Mouse (Mus musculus): ENCODE measurements around the gene Tfcp2. TPM values are rescaled to one million over a fixed set of nuclear protein-coding genes. Genes with fewer than 3 reads are reported as not detected.

The Tfcp2 gene
- polyA plus RNA-seq (2015; fragmentation: Nextera tagmentation; extraction: Ambion mirVana), result 22.3 and 23.0 TPM in 2 replicates

GRCm38 (mm10) chr15:100551326-100552307 lies at the start of gene Tfcp2:
Gene Tfcp2, minus strand, starts transcription at chr15:100552008.
- H3K4me2 ChIP-seq (ENCODE audit: low read depth, low read length), result peak within 1 kb of the TSS; percentile 82
- no peaks in the 10 kb centered on the region for H3K9me3 ChIP-seq (ENCODE audit: control insufficient read depth, low read length)
- WGBS, result under 1% methylated on average over 84 of the region's 84 CpGs
- peak within 1 kb of the TSS; percentile 92 for H3K4me3 ChIP-seq (ENCODE audit: low read length)
- H3K9ac ChIP-seq (ENCODE audit: low read length), result peak within 1 kb of the TSS; percentile 94
- H3K27me3 ChIP-seq (ENCODE audit: control insufficient read depth, insufficient read depth, low read depth, low read length), result no peaks in the 10 kb centered on the region
- peaks cover 11% of the 10 kb centered on the region for H3K36me3 ChIP-seq (ENCODE audit: control insufficient read depth, insufficient read depth, low read length)
- H3K4me1 ChIP-seq (replicated peaks; ENCODE audit: control insufficient read depth, insufficient read depth, low read length), result peaks cover 5% of the 10 kb centered on the region
- peak; percentile 100 for ATAC-seq (ENCODE audit: low read depth)
- H3K27ac ChIP-seq (ENCODE audit: low read length), result peak within 1 kb of the TSS; percentile 96

GRCm38 (mm10) chr15:100600696-100601272 lies 49.0 kb upstream of the Tfcp2 start:
- WGBS, result 17% methylated on average over 21 of the region's 21 CpGs
- Histone ChIP-seq H3K4me1 (replicated peaks; ENCODE audit: control insufficient read depth, insufficient read depth, low read length) (peaks cover 10% of the 10 kb centered on the region), H3K27ac (ENCODE audit: low read length) (no peak overlapping the region), H3K9ac (ENCODE audit: low read length) (no peak overlapping the region; the same call in 1 of the 2 replicates), H3K27me3 (ENCODE audit: control insufficient read depth, insufficient read depth, low read depth, low read length) (peaks cover 19% of the 10 kb centered on the region), H3K4me3 (ENCODE audit: low read length) (peak overlapping the region; percentile 78; the same call in 1 of the 2 replicates), H3K36me3 (ENCODE audit: control insufficient read depth, insufficient read depth, low read length) (no peaks in the 10 kb centered on the region), H3K4me2 (ENCODE audit: low read depth, low read length) (peak overlapping the region; percentile 98), H3K9me3 (ENCODE audit: control insufficient read depth, low read length) (no peaks in the 10 kb centered on the region)
- no peak for ATAC-seq (ENCODE audit: low read depth)

DNA sequence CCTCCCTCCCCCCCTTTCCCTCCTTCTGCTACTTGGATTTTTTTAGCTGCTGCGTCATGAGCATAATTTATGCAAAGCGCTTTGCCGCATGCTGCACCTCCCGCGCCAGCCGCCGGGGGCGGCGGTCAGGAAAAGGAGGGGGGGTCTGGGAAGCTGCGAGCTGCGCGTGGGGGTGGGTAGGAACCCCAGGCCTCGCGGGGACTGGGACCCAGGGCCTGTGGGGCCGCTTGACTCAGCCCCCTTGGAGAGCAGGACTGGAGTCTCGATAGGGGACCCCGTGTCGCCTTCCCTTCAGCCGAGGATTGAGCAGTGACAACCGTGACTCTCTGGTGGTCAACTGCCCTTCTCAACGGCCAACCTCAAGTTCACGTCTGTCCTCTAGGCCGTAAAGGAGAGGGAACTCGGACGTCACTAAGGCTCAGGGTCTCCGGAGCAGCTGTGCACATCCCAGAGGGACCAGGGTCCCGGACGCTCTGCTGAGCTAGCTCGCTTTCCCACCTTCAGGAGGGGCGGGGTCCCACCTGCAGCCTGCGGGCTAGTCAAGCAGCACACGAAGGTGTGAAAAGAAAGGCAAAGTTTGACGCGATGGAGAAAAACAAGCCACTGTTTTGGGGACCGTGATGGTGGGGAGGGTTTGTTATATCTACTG lies 48.4 kb upstream of the Tfcp2 start:
- Histone ChIP-seq H3K27me3 (ENCODE audit: control insufficient read depth, insufficient read depth, low read depth, low read length) (peaks cover 15% of the 10 kb centered on the region), H3K36me3 (ENCODE audit: control insufficient read depth, insufficient read depth, low read length) (no peaks in the 10 kb centered on the region), H3K4me2 (ENCODE audit: low read depth, low read length) (peak overlapping the region; percentile 98), H3K4me1 (replicated peaks; ENCODE audit: control insufficient read depth, insufficient read depth, low read length) (peaks cover 10% of the 10 kb centered on the region), H3K27ac (ENCODE audit: low read length) (no peak overlapping the region), H3K4me3 (ENCODE audit: low read length) (peak overlapping the region; percentile 78), H3K9me3 (ENCODE audit: control insufficient read depth, low read length) (no peaks in the 10 kb centered on the region), H3K9ac (ENCODE audit: low read length) (peak overlapping the region; percentile 87)
- peak; percentile 71 for ATAC-seq (ENCODE audit: low read depth)
- WGBS, result under 1% methylated on average over 34 of the region's 35 CpGs

DNA sequence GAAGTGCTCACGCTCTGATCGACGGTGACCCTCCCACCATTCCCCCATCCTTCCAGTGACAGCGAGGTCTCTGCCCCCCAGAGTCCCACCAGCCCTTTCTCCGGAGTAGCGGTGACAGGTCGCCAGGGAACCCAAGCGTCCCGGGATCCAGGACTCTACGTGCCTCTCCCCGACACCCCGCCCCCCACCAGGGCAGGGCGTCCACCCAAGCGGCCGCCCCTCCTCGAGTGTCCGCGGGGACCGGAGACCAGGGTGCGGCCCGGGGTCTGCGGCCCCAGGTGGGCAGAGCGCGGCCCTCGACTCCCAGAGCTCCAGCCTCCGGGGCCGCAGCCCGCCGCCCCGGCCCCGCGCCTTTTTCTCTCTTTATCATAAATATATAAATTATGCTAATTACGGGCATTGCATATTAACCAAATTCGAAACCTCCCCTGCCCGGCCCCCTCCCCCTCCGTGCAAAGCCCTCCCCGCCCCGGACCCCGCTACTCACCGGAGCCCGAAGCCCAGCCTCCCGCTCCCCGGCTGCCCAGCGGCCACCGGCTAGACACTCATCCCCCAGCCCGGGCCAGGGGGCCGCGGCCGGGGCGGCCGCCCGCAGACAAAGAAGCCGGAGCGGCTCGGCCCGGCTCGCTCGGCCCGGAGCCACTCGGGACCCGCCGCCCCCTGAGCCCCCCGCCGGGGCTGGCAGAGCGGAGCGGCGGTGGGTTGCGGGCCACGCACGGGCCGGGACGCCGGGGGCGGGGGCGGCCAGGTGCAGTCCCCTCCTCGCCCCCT lies 47.7 kb upstream of the Tfcp2 start, which contains the start of gene Pou6f1:
Pou6f1 (minus strand) TSS at position 709 of the 771 bp plus-strand sequence.
- Histone ChIP-seq H3K9ac (ENCODE audit: low read length) (peak within 1 kb of the TSS; percentile 87), H3K4me2 (ENCODE audit: low read depth, low read length) (peak within 1 kb of the TSS; percentile 98), H3K4me3 (ENCODE audit: low read length) (peak within 1 kb of the TSS; percentile 78), H3K9me3 (ENCODE audit: control insufficient read depth, low read length) (no peaks in the 10 kb centered on the region), H3K4me1 (replicated peaks; ENCODE audit: control insufficient read depth, insufficient read depth, low read length) (peaks cover 6% of the 10 kb centered on the region), H3K27ac (ENCODE audit: low read length) (peak within 1 kb of the TSS; percentile 63), H3K27me3 (ENCODE audit: control insufficient read depth, insufficient read depth, low read depth, low read length) (peaks cover 15% of the 10 kb centered on the region), H3K36me3 (ENCODE audit: control insufficient read depth, insufficient read depth, low read length) (no peaks in the 10 kb centered on the region)
- WGBS, result under 1% methylated on average over 74 of the region's 76 CpGs
- peak; percentile 60 for ATAC-seq (ENCODE audit: low read depth)

DNA sequence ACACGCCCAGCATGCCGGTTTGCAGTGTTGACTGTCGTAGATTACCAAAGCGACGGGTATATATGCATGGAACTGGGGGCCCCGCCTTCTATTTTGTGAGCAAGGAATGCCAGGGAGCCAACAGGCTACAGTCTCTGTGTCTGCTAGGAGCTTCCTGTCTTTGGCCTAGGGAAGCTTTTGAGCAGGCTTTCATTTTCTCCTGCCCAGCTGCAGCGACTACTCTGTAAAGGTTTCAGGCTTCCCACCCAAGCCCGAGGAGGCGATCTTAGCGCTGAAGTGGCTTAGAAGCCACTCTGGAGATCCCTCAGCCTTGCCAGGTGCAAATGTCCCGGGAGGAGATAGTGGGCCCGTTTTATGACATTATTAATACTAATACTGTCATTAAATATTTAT lies 47.1 kb upstream of the Tfcp2 start:
- peak overlapping the region; percentile 63 for H3K27ac ChIP-seq (ENCODE audit: low read length)
- peak overlapping the region; percentile 98 for H3K4me2 ChIP-seq (ENCODE audit: low read depth, low read length)
- H3K4me1 ChIP-seq (replicated peaks; ENCODE audit: control insufficient read depth, insufficient read depth, low read length), result peaks cover 6% of the 10 kb centered on the region
- peak overlapping the region; percentile 87 for H3K9ac ChIP-seq (ENCODE audit: low read length)
- peaks cover 15% of the 10 kb centered on the region for H3K27me3 ChIP-seq (ENCODE audit: control insufficient read depth, insufficient read depth, low read depth, low read length)
- 3% methylated on average over 12 of the region's 12 CpGs for WGBS
- H3K9me3 ChIP-seq (ENCODE audit: control insufficient read depth, low read length), result no peaks in the 10 kb centered on the region
- H3K4me3 ChIP-seq (ENCODE audit: low read length), result peak overlapping the region; percentile 78
- ATAC-seq (ENCODE audit: low read depth), result peak; percentile 58
- no peaks in the 10 kb centered on the region for H3K36me3 ChIP-seq (ENCODE audit: control insufficient read depth, insufficient read depth, low read length)

GRCm38 (mm10) chr15:100598287-100598882 lies 46.6 kb upstream of the Tfcp2 start:
- WGBS, result 9% methylated on average over 9 of the region's 9 CpGs
- peaks cover 15% of the 10 kb centered on the region for H3K27me3 ChIP-seq (ENCODE audit: control insufficient read depth, insufficient read depth, low read depth, low read length)
- H3K9me3 ChIP-seq (ENCODE audit: control insufficient read depth, low read length), result no peaks in the 10 kb centered on the region
- peak overlapping the region; percentile 87 for H3K9ac ChIP-seq (ENCODE audit: low read length)
- H3K4me3 ChIP-seq (ENCODE audit: low read length), result peak overlapping the region; percentile 78
- peak overlapping the region; percentile 98 for H3K4me2 ChIP-seq (ENCODE audit: low read depth, low read length)
- no peaks in the 10 kb centered on the region for H3K36me3 ChIP-seq (ENCODE audit: control insufficient read depth, insufficient read depth, low read length)
- ATAC-seq (ENCODE audit: low read depth), result no peak
- H3K4me1 ChIP-seq (replicated peaks; ENCODE audit: control insufficient read depth, insufficient read depth, low read length), result peaks cover 6% of the 10 kb centered on the region
- no peak overlapping the region for H3K27ac ChIP-seq (ENCODE audit: low read length)

GRCm38 (mm10) chr15:100592817-100593216 lies 41.0 kb upstream of the Tfcp2 start:
- Histone ChIP-seq H3K4me3 (ENCODE audit: low read length) (no peak overlapping the region), H3K36me3 (ENCODE audit: control insufficient read depth, insufficient read depth, low read length) (no peaks in the 10 kb centered on the region; the same call in 1 of the 2 replicates), H3K4me2 (ENCODE audit: low read depth, low read length) (no peak overlapping the region), H3K27me3 (ENCODE audit: control insufficient read depth, insufficient read depth, low read depth, low read length) (no peaks in the 10 kb centered on the region), H3K9ac (ENCODE audit: low read length) (no peak overlapping the region), H3K9me3 (ENCODE audit: control insufficient read depth, low read length) (no peaks in the 10 kb centered on the region), H3K4me1 (replicated peaks; ENCODE audit: control insufficient read depth, insufficient read depth, low read length) (no peaks in the 10 kb centered on the region), H3K27ac (ENCODE audit: low read length) (no peak overlapping the region)
- ATAC-seq (ENCODE audit: low read depth), result no peak
- WGBS, result 78% methylated on average over 6 of the region's 6 CpGs

- H3K27me3 ChIP-seq (ENCODE audit: control insufficient read depth, insufficient read depth, low read depth, low read length), result no peaks in the 10 kb centered on the region
- no peak for ATAC-seq (ENCODE audit: low read depth)
- WGBS, result 52% methylated on average over 7 of the region's 8 CpGs
- H3K4me2 ChIP-seq (ENCODE audit: low read depth, low read length), result no peak overlapping the region
- no peak overlapping the region for H3K4me3 ChIP-seq (ENCODE audit: low read length)
- no peaks in the 10 kb centered on the region for H3K9me3 ChIP-seq (ENCODE audit: control insufficient read depth, low read length)
- H3K27ac ChIP-seq (ENCODE audit: low read length), result no peak overlapping the region
- no peaks in the 10 kb centered on the region for H3K4me1 ChIP-seq (replicated peaks; ENCODE audit: control insufficient read depth, insufficient read depth, low read length)
- H3K9ac ChIP-seq (ENCODE audit: low read length), result no peak overlapping the region
- peaks cover 2% of the 10 kb centered on the region; the same call in 1 of the 2 replicates for H3K36me3 ChIP-seq (ENCODE audit: control insufficient read depth, insufficient read depth, low read length)
Measured at GRCm38 (mm10) chr15:100590436-100590835, 38.6 kb upstream of the Tfcp2 start.
